Mouse (Mus musculus) neural tube, embryonic 14.5 days (tissue): ENCODE results near the gene Acp5. TPM values are rescaled to one million over a fixed set of nuclear protein-coding genes. Genes with fewer than 3 reads are reported as not detected.
A peak's percentile ranks its signal among the peaks of the same experiment; 100 is the strongest.
"Not testable (repeated sequence)": the region's sequence is repeated elsewhere in the genome, so short reads cannot be mapped to it uniquely, and the experiment has no call there.

Source experiments
- ATAC-seq: fragments of 200-750 bp; cut with Nextera tagmentation; 2 replicates; pipeline ENCODE4 v1.8.0; 2017; ENCODE audit warnings: low read depth, mild to moderate bottlenecking, moderate TSS enrichment, moderate library complexity
- H3K27ac ChIP-seq: fragments of 300-500 bp; sonication (generic); 2 replicates; pipeline ENCODE4 v1.5.1; 2014; ENCODE audit warnings: low read depth, mild to moderate bottlenecking, control low read depth, low read length, moderate library complexity, mixed read lengths
- H3K27me3 ChIP-seq: fragments of 300-500 bp; sonication (generic); 2 replicates; pipeline ENCODE4 v1.6.1; 2014; ENCODE audit warnings: low read length; ENCODE audit not compliant: control insufficient read depth, insufficient read depth
- H3K36me3 ChIP-seq: fragments of 300-500 bp; sonication (generic); 2 replicates; pipeline ENCODE4 v1.6.1; 2014; ENCODE audit warnings: low read length, mixed read lengths; ENCODE audit not compliant: control insufficient read depth, insufficient read depth
- H3K4me1 ChIP-seq: fragments of 300-500 bp; sonication (generic); 2 replicates; pipeline ENCODE4 v1.6.1; 2014; ENCODE audit warnings: low read length; ENCODE audit not compliant: control insufficient read depth, insufficient read depth
- H3K4me2 ChIP-seq: fragments of 300-500 bp; sonication (generic); 2 replicates; pipeline ENCODE4 v1.6.1; 2014; ENCODE audit warnings: mild to moderate bottlenecking, low read depth, low read length, control low read depth
- H3K4me3 ChIP-seq: fragments of 300-500 bp; sonication (generic); 2 replicates; pipeline ENCODE4 v1.5.1; 2014; ENCODE audit warnings: low read depth, low read length, control low read depth, mixed read lengths
- H3K9ac ChIP-seq: fragments of 300-500 bp; sonication (generic); replicated peaks from 2 replicates; pipeline ENCODE4 v1.6.1; 2014; ENCODE audit warnings: low read depth, mild to moderate bottlenecking, control low read depth, low read length, mixed read lengths
- H3K9me3 ChIP-seq: fragments of 300-500 bp; sonication (generic); 2 replicates; pipeline ENCODE4 v1.6.1; 2016; ENCODE audit warnings: low read length; ENCODE audit not compliant: control insufficient read depth
- WGBS: fragments of 180-500 bp; shearing (Covaris S2); extraction: QIAGEN DNeasy Blood & Tissue Kit; methylation state at CpG from one replicate; pipeline ENCODE4 v1.1.7; 2014; 5-methylcytosine and 5-hydroxymethylcytosine counted together
- polyA plus RNA-seq: library from polyadenylated mRNA; unstranded; fragments of >200 nt; fragmentation: Nextera tagmentation; extraction: Ambion mirVana; gene quantifications from 2 replicates; pipeline ENCODE4 v1.2.1, GENCODE M21; 2014

The Acp5 gene
- polyA plus RNA-seq, 1 experiment from 2014 or later = 0.40 TPM

DNA sequence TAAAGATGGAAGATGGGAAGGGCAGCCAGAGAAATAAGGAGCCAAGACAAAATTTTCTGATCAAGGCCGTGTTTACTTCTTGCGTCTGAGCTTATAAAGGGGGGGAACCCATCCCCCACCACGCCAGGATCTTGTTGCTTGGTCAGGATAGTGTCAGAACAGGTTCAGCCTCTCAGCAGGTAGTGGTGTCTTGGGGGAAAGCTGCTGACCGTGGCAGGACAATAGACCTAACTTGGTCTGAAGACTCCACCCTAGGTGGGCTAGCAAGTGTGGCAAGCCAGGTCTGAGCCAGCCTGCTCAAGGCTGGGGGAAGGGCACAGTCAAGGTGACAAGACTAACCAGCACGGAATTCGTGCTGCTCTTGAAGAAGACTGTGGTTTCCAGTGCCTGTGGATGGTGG lies 25.8 kb upstream of the Acp5 start:
- ATAC-seq = no peak
- H3K9me3 ChIP-seq = no peaks in the 10 kb centered on the region
- no peak overlapping the region for H3K4me3 ChIP-seq
- H3K36me3 ChIP-seq = no peaks in the 10 kb centered on the region; the same call in 1 of the 2 replicates
- peaks cover 11% of the 10 kb centered on the region for H3K4me1 ChIP-seq
- no peak overlapping the region for H3K27ac ChIP-seq
- 34% methylated on average over 6 of the region's 6 CpGs for WGBS
- H3K9ac ChIP-seq = no peak overlapping the region
- H3K4me2 ChIP-seq = no peak overlapping the region
- no peaks in the 10 kb centered on the region for H3K27me3 ChIP-seq

DNA sequence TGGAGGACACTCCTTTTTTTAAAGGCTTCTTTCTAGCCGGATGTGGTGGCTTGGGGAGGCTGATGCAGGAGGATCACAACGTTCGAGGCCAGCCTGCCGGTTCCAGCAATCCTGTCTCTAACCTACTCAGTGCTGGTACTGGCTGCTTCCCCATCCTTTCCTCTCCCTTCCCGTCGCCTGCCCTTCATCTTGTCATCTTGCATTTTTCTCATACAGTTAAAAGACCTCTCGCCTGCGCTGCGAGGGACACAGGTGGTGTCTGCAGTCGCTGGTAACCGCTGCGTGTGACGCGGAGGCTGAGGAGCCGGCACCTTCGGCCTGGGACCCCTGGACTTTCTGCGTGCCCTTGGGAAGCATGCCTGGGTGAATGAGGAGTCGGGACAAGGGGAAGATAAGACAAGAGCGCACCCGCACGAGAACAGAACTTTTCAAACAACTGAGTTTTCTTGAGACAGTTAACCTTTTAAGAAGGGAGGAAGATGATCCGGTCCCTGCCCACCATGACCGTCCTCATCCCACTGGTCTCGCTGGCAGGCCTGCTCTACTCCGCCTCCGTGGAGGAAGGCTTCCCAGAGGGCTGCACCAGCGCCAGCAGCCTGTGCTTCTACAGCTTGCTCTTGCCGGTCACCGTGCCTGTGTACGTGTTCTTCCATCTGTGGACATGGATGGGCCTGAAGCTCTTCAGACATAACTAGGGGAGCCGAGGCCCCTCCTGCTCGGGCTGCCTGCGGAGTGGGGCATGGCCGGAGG lies 22.2 kb upstream of the Acp5 start:
- peak overlapping the region; percentile 88 for H3K27ac ChIP-seq
- peaks cover 9% of the 10 kb centered on the region for H3K4me1 ChIP-seq
- H3K27me3 ChIP-seq = no peaks in the 10 kb centered on the region
- ATAC-seq = no peak
- H3K36me3 ChIP-seq = no peaks in the 10 kb centered on the region; the same call in 1 of the 2 replicates
- H3K4me2 ChIP-seq = peak overlapping the region; percentile 64
- 64% methylated on average over 34 of the region's 34 CpGs for WGBS
- H3K9me3 ChIP-seq = no peaks in the 10 kb centered on the region
- peak overlapping the region; percentile 84 for H3K9ac ChIP-seq
- H3K4me3 ChIP-seq = peak overlapping the region; percentile 62

DNA sequence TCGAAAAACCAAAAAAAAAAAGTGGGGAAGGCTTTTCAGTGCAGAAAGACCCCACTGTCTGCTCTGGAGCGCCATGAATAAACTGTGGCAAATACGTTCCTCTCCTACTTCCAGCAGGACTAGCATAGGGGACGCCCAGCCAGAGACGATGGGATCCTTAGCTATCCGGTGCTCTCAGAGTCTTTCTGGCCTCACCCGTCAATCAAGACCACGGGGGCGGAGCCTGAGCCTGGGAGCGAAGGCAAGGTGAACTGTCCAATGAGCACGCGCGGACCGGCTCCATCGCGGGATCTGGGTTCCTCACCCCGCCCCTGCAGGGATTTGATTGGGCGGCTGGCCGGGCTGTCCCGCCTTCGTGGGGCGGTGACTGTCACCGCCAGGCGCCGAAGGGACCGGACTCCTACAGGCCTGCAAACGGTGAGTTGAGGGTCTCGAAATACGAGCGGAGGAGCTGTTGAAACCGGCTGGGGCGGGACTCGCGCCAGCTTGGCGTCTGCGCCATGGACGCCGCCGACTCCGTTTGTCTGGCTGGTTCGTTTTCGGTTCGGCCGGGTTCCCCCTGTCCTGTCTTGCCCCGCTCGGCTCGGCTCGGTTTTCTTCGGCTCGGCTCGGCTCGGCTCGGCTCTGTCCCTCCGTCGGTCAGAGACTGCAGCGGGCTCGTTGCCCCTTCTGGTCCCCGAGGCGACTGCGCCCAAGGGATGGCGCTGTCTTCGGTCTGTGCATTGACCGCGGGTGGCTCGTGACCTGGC lies 21.2 kb upstream of the Acp5 start, which contains the start of gene Pigyl:
Pigyl (plus strand) TSS at position 350 of the 749 bp plus-strand sequence.
- H3K27ac ChIP-seq = peak within 1 kb of the TSS; percentile 88
- H3K4me2 ChIP-seq = peak within 1 kb of the TSS; percentile 64
- H3K27me3 ChIP-seq = no peaks in the 10 kb centered on the region
- H3K4me1 ChIP-seq = peaks cover 9% of the 10 kb centered on the region
- peak within 1 kb of the TSS; percentile 62 for H3K4me3 ChIP-seq
- peak within 1 kb of the TSS; percentile 84 for H3K9ac ChIP-seq
- no peaks in the 10 kb centered on the region for H3K9me3 ChIP-seq
- no peaks in the 10 kb centered on the region; the same call in 1 of the 2 replicates for H3K36me3 ChIP-seq
- ATAC-seq = peak; percentile 98
- under 1% methylated on average over 60 of the region's 65 CpGs for WGBS

DNA sequence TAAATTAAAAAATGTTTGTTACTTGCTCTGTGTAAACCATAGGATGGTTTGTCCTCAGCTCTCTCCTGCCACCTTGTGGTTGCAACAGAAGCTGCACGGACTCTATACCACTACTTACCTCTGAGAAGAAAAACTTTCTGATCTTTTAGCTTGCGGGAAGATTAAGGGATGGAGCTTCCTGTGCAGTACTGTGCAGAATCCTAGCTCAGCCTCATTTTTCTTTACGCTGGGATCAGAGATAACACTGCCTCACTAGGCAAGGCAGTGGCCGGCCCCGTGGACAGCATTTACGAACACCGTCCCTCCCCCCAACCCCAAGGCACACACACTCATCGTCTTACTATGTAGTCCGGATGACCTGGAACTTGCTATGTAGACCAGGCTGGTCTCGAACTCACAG lies 20.1 kb upstream of the Acp5 start:
- Histone ChIP-seq H3K4me3 (no peak overlapping the region), H3K4me2 (peak overlapping the region; percentile 64; the same call in 1 of the 2 replicates), H3K9ac (no peak overlapping the region), H3K27me3 (no peaks in the 10 kb centered on the region), H3K27ac (no peak overlapping the region), H3K9me3 (no peaks in the 10 kb centered on the region), H3K36me3 (no peaks in the 10 kb centered on the region; the same call in 1 of the 2 replicates), H3K4me1 (peaks cover 9% of the 10 kb centered on the region)
- ATAC-seq = peak; percentile 13
- 27% methylated on average over 10 of the region's 10 CpGs for whole genome bisulfite sequencing

DNA sequence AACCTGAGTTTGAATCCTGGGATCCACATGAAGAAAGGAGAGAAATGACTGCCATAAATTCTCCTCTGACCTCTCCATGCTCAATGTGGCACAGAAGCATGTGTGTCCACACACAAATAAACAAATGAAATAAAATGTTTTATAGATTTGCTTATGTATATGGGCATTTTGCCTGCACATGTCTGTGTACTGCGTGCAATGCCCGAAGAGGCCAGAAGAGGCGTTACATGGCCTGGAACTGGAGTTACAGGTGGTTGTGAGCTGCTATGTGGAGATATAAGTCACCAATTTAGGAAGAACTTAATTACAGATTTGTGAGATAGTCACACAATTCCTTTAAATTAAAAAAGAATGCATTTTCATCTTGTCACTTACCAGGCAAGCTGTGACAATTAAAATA lies 18.3 kb upstream of the Acp5 start:
- WGBS = 92% methylated on average over 3 of the region's 3 CpGs
- peaks cover 9% of the 10 kb centered on the region for H3K4me1 ChIP-seq
- no peaks in the 10 kb centered on the region; the same call in 1 of the 2 replicates for H3K36me3 ChIP-seq
- no peaks in the 10 kb centered on the region; the same call in 1 of the 2 replicates for H3K9me3 ChIP-seq
- no peak overlapping the region for H3K4me2 ChIP-seq
- no peak overlapping the region for H3K9ac ChIP-seq
- H3K27me3 ChIP-seq = no peaks in the 10 kb centered on the region
- H3K4me3 ChIP-seq = no peak overlapping the region
- H3K27ac ChIP-seq = no peak overlapping the region
- no peak for ATAC-seq

DNA sequence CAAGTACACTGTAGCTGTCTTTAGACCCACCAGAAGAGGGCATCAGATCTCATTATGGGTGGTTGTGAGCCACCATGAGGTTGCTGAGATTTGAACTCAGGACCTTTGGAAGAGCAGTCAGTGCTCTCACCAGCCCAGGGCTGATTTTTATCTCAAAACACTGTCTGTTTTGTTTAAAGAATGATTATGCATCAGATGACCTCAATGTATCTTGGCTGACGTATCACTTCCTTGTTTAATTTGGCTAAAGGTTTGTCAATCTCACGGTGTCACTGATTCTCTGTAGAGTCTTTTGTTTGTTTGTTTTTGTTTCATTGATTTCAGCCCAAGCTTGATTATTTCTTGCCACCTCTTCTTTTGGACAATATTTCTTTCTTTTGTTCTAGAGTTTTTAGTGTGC lies 15.4 kb upstream of the Acp5 start:
- WGBS = 88% methylated on average over 2 of the region's 2 CpGs
- Histone ChIP-seq H3K27me3 (no peaks in the 10 kb centered on the region), H3K4me2 (no peak overlapping the region), H3K27ac (no peak overlapping the region), H3K4me3 (no peak overlapping the region), H3K4me1 (no peaks in the 10 kb centered on the region), H3K9me3 (no peaks in the 10 kb centered on the region; the same call in 1 of the 2 replicates), H3K36me3 (no peaks in the 10 kb centered on the region), H3K9ac (no peak overlapping the region)
- no peak for ATAC-seq

DNA sequence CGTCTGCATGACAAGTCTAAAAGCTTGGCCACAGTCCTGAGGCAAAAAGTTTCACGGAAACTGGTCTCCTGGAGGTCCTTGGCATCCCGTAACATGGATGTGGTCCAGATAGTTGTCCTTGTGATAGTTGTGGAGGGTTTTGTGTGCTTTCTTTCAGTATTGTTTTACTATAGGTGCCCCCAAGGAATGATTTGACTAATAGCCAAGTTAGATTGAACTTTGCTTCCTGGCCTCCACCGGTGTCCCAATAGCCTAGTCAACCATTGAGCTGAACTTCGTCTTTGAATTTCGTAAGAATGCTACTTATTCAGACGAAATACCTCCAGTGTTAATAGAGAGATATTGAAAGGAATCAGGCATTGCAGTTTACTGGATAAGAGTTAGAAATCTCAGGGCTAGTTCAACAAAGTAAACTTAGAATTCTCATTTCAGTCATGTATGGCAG lies 14.8 kb upstream of the Acp5 start:
- not testable (repeated sequence) for H3K27me3 ChIP-seq, H3K4me2 ChIP-seq, H3K9ac ChIP-seq, H3K4me3 ChIP-seq, H3K4me1 ChIP-seq, H3K9me3 ChIP-seq, H3K36me3 ChIP-seq, H3K27ac ChIP-seq, ATAC-seq
- WGBS = 84% methylated on average over 7 of the region's 7 CpGs

DNA sequence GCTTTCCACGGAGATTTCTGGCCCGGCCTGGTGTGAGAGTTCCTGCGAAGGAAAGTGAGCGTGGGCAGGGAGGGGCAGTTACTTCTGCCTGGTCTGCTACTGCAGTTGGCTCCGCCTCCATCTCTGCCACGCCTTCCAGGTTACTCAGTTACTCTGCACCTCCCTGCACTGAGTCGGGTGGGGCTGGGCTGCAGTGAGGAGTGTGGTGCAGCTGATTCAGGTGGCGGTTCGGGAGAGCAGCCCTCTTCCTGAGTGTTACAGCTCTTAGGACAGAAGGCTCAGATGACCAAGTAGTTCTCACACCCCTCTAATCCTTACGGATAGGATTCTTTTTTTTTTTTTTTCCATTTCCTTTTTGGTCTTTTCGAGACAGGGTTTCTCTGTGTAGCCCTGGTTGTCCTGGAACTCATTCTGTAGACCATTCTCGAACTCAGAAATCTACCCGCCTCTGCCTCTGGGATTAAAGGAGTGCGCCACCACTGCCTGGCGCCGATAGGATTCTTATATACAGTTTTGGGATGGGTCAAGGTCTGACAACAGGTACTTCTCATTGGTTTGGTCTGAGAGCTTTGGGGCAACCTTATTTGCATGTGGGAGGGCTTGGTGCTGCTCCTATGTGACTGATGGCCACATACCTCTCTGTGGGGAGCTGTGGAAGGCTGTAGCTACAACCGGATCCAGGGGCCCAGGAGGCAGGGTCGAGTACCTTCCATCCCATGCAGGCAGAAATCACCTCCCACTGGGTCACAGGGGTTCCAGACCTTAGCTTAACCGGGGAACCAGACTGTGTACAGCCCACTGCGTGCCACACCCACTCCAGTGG lies 14.1 kb upstream of the Acp5 start:
- H3K36me3 ChIP-seq = no peaks in the 10 kb centered on the region
- no peak for ATAC-seq
- H3K4me2 ChIP-seq = no peak overlapping the region
- H3K27me3 ChIP-seq = no peaks in the 10 kb centered on the region
- no peak overlapping the region for H3K27ac ChIP-seq
- 80% methylated on average over 20 of the region's 20 CpGs for WGBS
- no peak overlapping the region for H3K9ac ChIP-seq
- H3K9me3 ChIP-seq = no peaks in the 10 kb centered on the region; the same call in 1 of the 2 replicates
- H3K4me3 ChIP-seq = no peak overlapping the region
- no peaks in the 10 kb centered on the region for H3K4me1 ChIP-seq
